Mouse (Mus musculus) gastrocnemius, postnatal 4 days (tissue): ENCODE results near the gene Nlgn3. TPM values are rescaled to one million over a fixed set of nuclear protein-coding genes. Genes with fewer than 3 reads are reported as not detected.

ENCODE experiments used
- DNase-seq, 2 experiments: peaks; one replicate each; pipeline ENCODE4 v3.0.0; 2021 to 2022; ENCODE audit warnings: low spot score in 2 of 2, mixed read lengths in 2 of 2
- long read RNA-seq, 2 experiments: library from polyadenylated mRNA; stranded (forward); transcript quantifications; one replicate each; pipeline ENCODE4 v2.0.0; 2021
- total RNA-seq, 2 experiments: library from RNA; stranded (reverse); gene quantifications; 2 replicates each; pipeline ENCODE4 v1.2.3; 2021

Nlgn3 gene
- 1 to 10 TPM; 2.1 to 2.2 TPM for total RNA-seq
- long read RNA-seq, experiment 1: 0 reads
- long read RNA-seq, experiment 2, full-length matches to known transcripts: 1 of 2 reads
- long read RNA-seq, experiment 2, partial matches to known transcripts: 0 of 2 reads
- long read RNA-seq, experiment 2, other reads (novel, unspliced or antisense): 1 of 2 reads

GRCm38 (mm10) chrX:101299055-101299454 is at the start of gene Nlgn3:
Gene Nlgn3 (plus strand): TSS chrX:101299168.
- DNase-seq: no peak

GRCm38 (mm10) chrX:101253952-101254729 is 44.8 kb upstream of the Nlgn3 start, which contains the start of gene Foxo4:
Gene Foxo4 (plus strand): TSS chrX:101254528.
- peak; percentile 61 to 85 for DNase-seq

- DNase-seq: no peak
Observed at GRCm38 (mm10) chrX:101254740-101255139, 44.2 kb upstream of the Nlgn3 start.

GRCm38 (mm10) chrX:101256603-101257002 is 42.4 kb upstream of the Nlgn3 start:
- DNase-seq: peak in 1 of 2 experiments; percentile 20

GRCm38 (mm10) chrX:101260441-101261325 is 38.3 kb upstream of the Nlgn3 start:
- DNase-seq: peak in 1 of 2 experiments; percentile 22

- DNase-seq: no peak
Observed at GRCm38 (mm10) chrX:101263892-101264291, 35.1 kb upstream of the Nlgn3 start, which contains the start of gene Gm614. Gene Gm614 (minus strand): TSS chrX:101263992.

- no peak for DNase-seq
Observed at GRCm38 (mm10) chrX:101266631-101267030, 32.3 kb upstream of the Nlgn3 start.

- no peak for DNase-seq
Observed at GRCm38 (mm10) chrX:101268025-101268754, 30.8 kb upstream of the Nlgn3 start, which contains the start of gene Il2rg. Gene Il2rg (minus strand): TSS chrX:101268255.

GRCm38 (mm10) chrX:101268755-101269124 is 30.2 kb upstream of the Nlgn3 start, which contains the start of gene Gm20489:
Gene Gm20489 (minus strand): TSS chrX:101269023.
- DNase-seq: no peak

- DNase-seq: no peak
Observed at GRCm38 (mm10) chrX:101273410-101273809, 25.6 kb upstream of the Nlgn3 start.

GRCm38 (mm10) chrX:101273875-101274738 is 24.9 kb upstream of the Nlgn3 start, which contains the start of gene Med12:
Gene Med12 (plus strand): TSS chrX:101274030.
- DNase-seq: peak; percentile 80 to 89

GRCm38 (mm10) chrX:101282813-101283212 is 16.2 kb upstream of the Nlgn3 start:
- DNase-seq: no peak

- DNase-seq: peak in 1 of 2 experiments; percentile 54
Observed at GRCm38 (mm10) chrX:101285534-101285933, 13.4 kb upstream of the Nlgn3 start.

GRCm38 (mm10) chrX:101285953-101286670 is 12.9 kb upstream of the Nlgn3 start:
- DNase-seq: no peak

GRCm38 (mm10) chrX:101287543-101287942 is 11.4 kb upstream of the Nlgn3 start:
- no peak for DNase-seq

GRCm38 (mm10) chrX:101288432-101288831 is 10.5 kb upstream of the Nlgn3 start:
- DNase-seq: no peak

GRCm38 (mm10) chrX:101289037-101289436 is 9.9 kb upstream of the Nlgn3 start:
- DNase-seq: no peak

- no peak for DNase-seq
Observed at GRCm38 (mm10) chrX:101290111-101290510, 8.9 kb upstream of the Nlgn3 start.
